Mouse (Mus musculus): Measurements from ENCODE around the gene Cacna1s.

DNA sequence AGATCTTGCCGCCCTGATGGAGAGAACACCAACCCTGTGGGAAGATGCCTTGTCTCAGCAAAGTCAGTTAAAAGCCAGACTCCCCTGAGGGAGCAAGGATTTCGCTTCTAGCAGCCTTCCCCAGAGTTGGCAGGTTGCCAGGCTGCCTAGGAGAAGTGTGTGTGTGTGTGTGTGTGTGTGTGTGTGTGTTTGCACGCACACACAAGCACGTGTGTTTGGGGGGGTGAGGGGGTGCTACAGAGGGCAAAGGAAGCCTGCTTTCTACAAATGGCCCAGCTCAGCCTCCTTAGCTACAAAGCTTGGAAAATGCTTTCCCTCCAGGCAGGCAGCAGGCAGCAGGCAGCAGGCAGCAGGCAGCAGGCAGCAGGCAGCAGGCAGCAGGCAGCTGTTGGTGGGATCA lies 85.0 kb downstream of the Cacna1s start:
- no peak for TF ChIP-seq CTCF (IDR thresholded peaks at IDR 0.05; ENCODE audit: borderline replicate concordance, extremely low read depth, insufficient read depth, insufficient read length)
- TF ChIP-seq POLR2A (IDR thresholded peaks at IDR 0.05; ENCODE audit: borderline replicate concordance, extremely low read depth, insufficient read depth, insufficient read length, poor library complexity, severe bottlenecking) = no peak

Data from brain, embryonic 14.5 days (tissue).